Mouse (Mus musculus) adrenal gland, postnatal 36 days (tissue): ENCODE data around the gene Sval2. TPM values are rescaled to one million over a fixed set of nuclear protein-coding genes. Genes with fewer than 3 reads are reported as not detected.

Experiments used
- DNase-seq, 2 experiments: peaks; one replicate each; pipeline ENCODE4 v3.0.0; 2021; ENCODE audit warnings: mixed read lengths in 1 of 2
- long read RNA-seq, 2 experiments: library from polyadenylated mRNA; stranded (forward); transcript quantifications; one replicate each; pipeline ENCODE4 v2.0.0; 2021; ENCODE audit warnings: borderline sequencing depth in 2 of 2
- total RNA-seq, 2 experiments: library from RNA; stranded (reverse); gene quantifications; 2 replicates each; pipeline ENCODE4 v1.2.3; 2021

The Sval2 gene
- total RNA-seq, result not detected
- long read RNA-seq, experiment 1, result 0 reads
- long read RNA-seq, experiment 2, result 0 reads

GRCm38 (mm10) chr6:41852689-41853088 is at the start of gene Sval2:
Gene Sval2, plus strand, starts transcription at chr6:41852989.
- no peak for DNase-seq

GRCm38 (mm10) chr6:41824086-41824485 is 28.7 kb upstream of the Sval2 start:
- DNase-seq, result no peak

GRCm38 (mm10) chr6:41829516-41829915 is 23.3 kb upstream of the Sval2 start:
- no peak for DNase-seq

DNA sequence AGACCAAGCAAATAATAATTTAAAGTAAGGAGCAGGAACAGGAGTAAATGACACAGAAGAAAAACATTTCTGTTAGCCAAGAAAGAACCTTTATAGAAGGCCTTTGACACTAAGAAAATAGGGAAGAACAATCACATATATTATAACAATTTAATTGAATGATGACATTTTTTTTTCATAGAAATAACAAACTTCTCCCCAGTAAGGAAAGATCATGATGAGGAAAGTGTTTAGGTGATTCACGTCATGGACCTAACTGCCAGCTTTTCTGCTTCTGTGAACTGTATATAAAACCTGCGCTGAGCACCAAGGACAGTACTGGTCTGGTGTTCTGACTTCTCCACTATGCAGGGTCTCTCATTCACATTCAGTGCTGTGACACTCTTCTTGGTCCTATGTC is 5.6 kb upstream of the Sval2 start, which contains the start of gene Pip:
Gene Pip, plus strand, starts transcription at position 301 of the 400 bp plus-strand sequence.
- no peak for DNase-seq

- no peak for DNase-seq
Observed at GRCm38 (mm10) chr6:41864038-41864437, 11.2 kb downstream of the Sval2 start.

DNA sequence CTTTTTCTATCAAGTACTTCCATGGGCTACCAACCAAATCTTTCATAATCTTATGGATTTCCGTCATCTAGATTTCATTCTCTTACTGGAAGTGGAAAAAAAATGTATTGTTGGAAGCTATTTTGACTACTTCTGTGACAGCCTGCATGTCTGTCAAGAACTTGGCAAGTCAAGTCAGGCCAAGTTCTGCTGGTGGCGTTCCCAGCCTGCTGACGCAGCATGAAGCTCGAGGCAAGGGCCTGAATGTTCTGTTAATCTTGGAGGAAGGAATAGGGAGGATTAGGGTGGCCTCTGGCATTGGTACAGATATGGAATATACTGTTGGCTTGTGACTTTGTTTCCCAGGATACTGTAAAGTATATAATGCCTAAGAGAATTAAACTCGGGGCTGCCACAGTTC is 58.8 kb downstream of the Sval2 start:
- no peak for DNase-seq

Other genes with a start within 250 kb of the Sval2 start
- gene Ephb6, start 247.5 kb upstream of the Sval2 start, total RNA-seq, result 10 to 100 TPM in 1 of 2 experiments, 1 to 10 TPM in 1; 4.4 to 19.0 TPM
- gene Trpv6, start 216.6 kb upstream of the Sval2 start, total RNA-seq, result not detected
- gene Trpv5, start 172.2 kb upstream of the Sval2 start, total RNA-seq, result under 1 TPM in 1 of 2 experiments, not detected in 1; 0.10 TPM
- not detected for gene Llcfc1, start 168.6 kb upstream of the Sval2 start, total RNA-seq
- not detected for gene Kel, start 148.7 kb upstream of the Sval2 start, total RNA-seq
- gene Olfr459, start 77.8 kb upstream of the Sval2 start, total RNA-seq, result not detected
- not detected for gene Pip, start 5.5 kb upstream of the Sval2 start, total RNA-seq
- not detected for gene Sval1, start 98.6 kb downstream of the Sval2 start, total RNA-seq
- not detected for gene Sval3, start 115.2 kb downstream of the Sval2 start, total RNA-seq
- gene Sva, start 185.4 kb downstream of the Sval2 start, total RNA-seq, result not detected